Mouse (Mus musculus) midbrain, postnatal 0 days (tissue): Measurements from ENCODE around the gene Gm10643. TPM values are rescaled to one million over a fixed set of nuclear protein-coding genes. Genes with fewer than 3 reads are reported as not detected.

Experiments
- ATAC-seq: fragments of 200-750 bp; cut with Nextera tagmentation; 2 replicates; pipeline ENCODE4 v1.8.0; 2017; ENCODE audit warnings: moderate number of reproducible peaks, mild to moderate bottlenecking, moderate TSS enrichment, moderate library complexity; ENCODE audit not compliant: low FRiP score
- DNase-seq: peaks from one replicate; pipeline ENCODE4 v3.0.0-alpha.2; 2015; ENCODE audit warnings: low spot score
- H3K27ac ChIP-seq: fragments of 300-500 bp; sonication (generic); 2 replicates; pipeline ENCODE4 v1.5.1; 2014; ENCODE audit warnings: low read depth, mild to moderate bottlenecking, low read length, mixed read lengths
- H3K27me3 ChIP-seq: fragments of 300-500 bp; sonication (generic); 2 replicates; pipeline ENCODE4 v1.6.1; 2014; ENCODE audit warnings: low read length, control low read depth, mixed read lengths; ENCODE audit not compliant: insufficient read depth
- H3K36me3 ChIP-seq: fragments of 300-500 bp; sonication (generic); 2 replicates; pipeline ENCODE4 v1.6.1; 2014; ENCODE audit warnings: low read length, control low read depth, mixed read lengths; ENCODE audit not compliant: insufficient read depth
- H3K4me1 ChIP-seq: fragments of 300-500 bp; sonication (generic); 2 replicates; pipeline ENCODE4 v1.6.1; 2014; ENCODE audit warnings: mild to moderate bottlenecking, control low read depth, antibody characterized with exemption, low read length, mixed read lengths; ENCODE audit not compliant: insufficient read depth
- H3K4me2 ChIP-seq: fragments of 300-500 bp; sonication (generic); 2 replicates; pipeline ENCODE4 v1.6.1; 2014; ENCODE audit warnings: low read depth, mild to moderate bottlenecking, low read length, mixed read lengths; ENCODE audit not compliant: poor library complexity, severe bottlenecking
- H3K4me3 ChIP-seq: fragments of 300-500 bp; sonication (generic); 2 replicates; pipeline ENCODE4 v1.5.1; 2014; ENCODE audit warnings: low read depth, mild to moderate bottlenecking, low read length, moderate library complexity
- H3K9ac ChIP-seq: fragments of 300-500 bp; sonication (generic); replicated peaks from 2 replicates; pipeline ENCODE4 v1.6.1; 2014; ENCODE audit warnings: mild to moderate bottlenecking, low read length, moderate library complexity, mixed read lengths; ENCODE audit not compliant: poor library complexity, severe bottlenecking
- H3K9me3 ChIP-seq: fragments of 300-500 bp; sonication (generic); 2 replicates; pipeline ENCODE4 v1.6.1; 2016; ENCODE audit warnings: low read length, control low read depth
- CTCF ChIP-seq: IDR thresholded peaks from 2 replicates; pipeline ENCODE4 v1.5.1; 2016; ENCODE audit warnings: antibody characterized with exemption, mild to moderate bottlenecking
- WGBS: fragments of 180-500 bp; shearing (Covaris S2); extraction: QIAGEN DNeasy Blood & Tissue Kit; methylation state at CpG from one replicate; pipeline ENCODE4 v1.1.7; 2014; 5-methylcytosine and 5-hydroxymethylcytosine counted together
- polyA plus RNA-seq: library from polyadenylated mRNA; unstranded; fragments of >200 nt; fragmentation: Nextera tagmentation; extraction: Ambion mirVana; gene quantifications from 2 replicates; pipeline ENCODE4 v1.2.1, GENCODE M21; 2015
- total RNA-seq: library from RNA; depleted of rRNA; stranded (reverse); fragments of >200 nt; gene quantifications from 2 replicates; pipeline ENCODE4 v1.2.3, GENCODE M21; 2014

Gm10643 gene
- total and polyA plus RNA-seq, 2 experiments from 2014 or later = 1.7 to 3.0 TPM

DNA sequence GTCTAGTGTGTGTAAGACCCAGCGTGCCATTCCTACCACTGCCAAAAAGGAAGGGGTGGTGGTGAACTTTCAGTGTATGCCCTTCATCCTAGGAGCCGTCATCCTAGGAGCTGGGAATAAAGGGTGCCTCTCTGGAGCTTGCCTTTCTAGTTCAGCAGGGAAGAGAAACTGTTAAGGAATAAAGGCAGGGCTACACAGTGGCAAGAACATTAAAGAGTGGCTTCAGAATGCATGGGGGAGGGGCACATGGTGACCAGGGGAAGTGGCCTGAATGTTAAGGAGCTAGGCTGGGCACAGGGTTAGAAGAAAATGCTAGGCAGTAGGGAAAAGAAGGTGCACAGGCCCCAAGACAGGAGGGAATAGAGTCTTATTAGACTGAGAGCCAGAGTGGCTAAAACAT, 4.8 kb upstream of the Gm10643 start:
- H3K4me2 ChIP-seq = no peak overlapping the region
- peak overlapping the region; percentile 43; the same call in 1 of the 2 replicates for H3K27ac ChIP-seq
- TF ChIP-seq CTCF = no peak
- 0 out of 2 replicates have a peak overlapping the region, but pooled peaks have one; percentile 29 for H3K9ac ChIP-seq
- H3K27me3 ChIP-seq = no peaks in the 10 kb centered on the region
- H3K4me1 ChIP-seq = peaks cover 16% of the 10 kb centered on the region
- H3K9me3 ChIP-seq = no peaks in the 10 kb centered on the region
- 45% methylated on average over 2 of the region's 2 CpGs for WGBS
- H3K36me3 ChIP-seq = peaks cover 7% of the 10 kb centered on the region
- H3K4me3 ChIP-seq = no peak overlapping the region
- ATAC-seq (no peak), DNase-seq (peak; percentile 49)

DNA sequence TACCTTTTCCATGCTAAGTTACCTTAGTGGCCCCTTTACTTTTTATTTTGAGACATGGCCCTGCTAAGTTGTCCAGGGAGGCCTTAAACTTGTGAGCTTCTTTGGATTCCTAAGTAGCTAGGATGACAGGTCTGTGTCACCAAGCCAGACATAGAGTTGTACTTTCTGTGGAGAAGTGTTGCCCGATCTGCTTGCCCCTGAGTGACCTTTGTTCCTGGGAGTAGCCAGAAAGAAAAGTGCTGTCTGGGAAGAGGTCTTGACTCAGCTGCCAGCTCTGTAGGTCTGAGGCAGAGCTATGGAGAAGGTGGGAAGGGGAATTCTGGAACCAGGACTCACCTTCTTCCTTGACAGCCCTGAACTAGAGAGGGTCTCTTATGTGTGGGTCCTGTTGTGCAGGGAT, 4.2 kb upstream of the Gm10643 start:
- Histone ChIP-seq H3K4me3 (no peak overlapping the region), H3K9me3 (no peaks in the 10 kb centered on the region), H3K9ac (0 out of 2 replicates have a peak overlapping the region, but pooled peaks have one; percentile 4), H3K27ac (peak overlapping the region; percentile 19; the same call in 1 of the 2 replicates), H3K27me3 (no peaks in the 10 kb centered on the region), H3K4me1 (peaks cover 16% of the 10 kb centered on the region), H3K36me3 (peaks cover 1% of the 10 kb centered on the region), H3K4me2 (no peak overlapping the region)
- no peak for TF ChIP-seq CTCF
- ATAC-seq (no peak), DNase-seq (no peak)
- 58% methylated on average over 1 of the region's 1 CpGs for WGBS

DNA sequence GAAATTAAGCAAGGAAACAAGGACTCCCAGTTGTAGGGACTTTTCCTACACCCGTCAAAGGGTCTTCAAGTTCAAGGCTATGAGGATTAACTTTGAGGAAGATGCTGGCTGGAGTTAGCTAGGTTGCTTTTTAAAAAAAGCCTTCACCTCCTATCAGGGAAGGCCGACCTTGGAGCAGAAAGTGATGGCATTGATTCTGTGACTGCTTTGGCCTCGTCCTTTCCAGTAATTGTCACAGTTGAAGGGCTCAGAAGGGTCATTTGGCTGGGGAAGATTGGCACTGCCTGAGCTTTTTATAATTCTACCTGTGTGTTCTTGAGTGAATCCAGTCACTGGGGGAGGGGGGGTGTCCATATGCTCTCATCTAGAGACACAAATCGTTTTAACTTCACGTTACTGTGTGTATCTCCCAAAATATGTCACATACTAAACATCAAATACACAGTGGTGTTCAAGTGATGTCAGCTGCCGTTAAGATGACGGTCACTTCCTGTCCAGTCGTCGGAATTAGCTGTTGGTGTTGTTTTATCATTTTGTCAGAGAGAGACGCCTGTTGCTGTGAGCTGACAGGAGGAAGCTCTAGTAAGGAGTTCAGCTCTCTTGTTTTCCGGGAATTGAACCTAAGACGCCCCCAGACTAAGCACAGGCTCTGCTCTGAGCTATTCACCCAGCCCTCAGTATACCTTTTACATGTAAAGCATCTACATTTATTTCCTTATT, 3.5 kb upstream of the Gm10643 start:
- ATAC-seq (no peak), DNase-seq (no peak)
- no peak for TF ChIP-seq CTCF
- Histone ChIP-seq H3K36me3 (no peaks in the 10 kb centered on the region), H3K4me1 (peaks cover 13% of the 10 kb centered on the region), H3K4me3 (no peak overlapping the region), H3K9ac (0 out of 2 replicates have a peak overlapping the region, but pooled peaks have one; percentile 4), H3K4me2 (peak overlapping the region; percentile 57), H3K27ac (no peak overlapping the region), H3K9me3 (no peaks in the 10 kb centered on the region), H3K27me3 (no peaks in the 10 kb centered on the region)
- 71% methylated on average over 12 of the region's 12 CpGs for WGBS

DNA sequence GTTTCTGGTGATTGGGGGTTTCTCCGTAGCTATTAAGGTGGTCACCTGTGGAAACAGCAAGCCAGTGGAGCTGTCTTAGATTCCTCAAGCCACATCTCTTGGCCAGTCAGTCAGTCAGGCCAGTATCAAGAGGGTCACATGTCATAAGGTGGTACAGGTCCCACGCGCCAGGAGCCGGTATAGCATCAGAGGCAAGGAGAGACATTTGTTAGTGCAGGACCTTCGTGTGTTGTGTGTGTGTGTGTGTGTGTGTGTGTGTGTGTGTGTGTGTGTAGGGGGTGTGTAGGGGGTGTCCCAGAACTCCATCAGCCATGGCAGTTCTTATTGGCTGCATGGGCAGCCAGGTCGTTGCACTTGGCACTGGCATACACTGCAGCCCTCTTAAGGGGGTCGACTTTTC, 3.0 kb upstream of the Gm10643 start:
- Histone ChIP-seq H3K9me3 (no peaks in the 10 kb centered on the region), H3K4me3 (peak overlapping the region; percentile 89), H3K9ac (0 out of 2 replicates have a peak overlapping the region, but pooled peaks have one; percentile 89), H3K36me3 (no peaks in the 10 kb centered on the region), H3K4me2 (peak overlapping the region; percentile 57), H3K27me3 (no peaks in the 10 kb centered on the region), H3K27ac (no peak overlapping the region), H3K4me1 (peaks cover 13% of the 10 kb centered on the region)
- ATAC-seq = no peak
- 83% methylated on average over 7 of the region's 7 CpGs for WGBS
- no peak for DNase-seq
- no peak for TF ChIP-seq CTCF

DNA sequence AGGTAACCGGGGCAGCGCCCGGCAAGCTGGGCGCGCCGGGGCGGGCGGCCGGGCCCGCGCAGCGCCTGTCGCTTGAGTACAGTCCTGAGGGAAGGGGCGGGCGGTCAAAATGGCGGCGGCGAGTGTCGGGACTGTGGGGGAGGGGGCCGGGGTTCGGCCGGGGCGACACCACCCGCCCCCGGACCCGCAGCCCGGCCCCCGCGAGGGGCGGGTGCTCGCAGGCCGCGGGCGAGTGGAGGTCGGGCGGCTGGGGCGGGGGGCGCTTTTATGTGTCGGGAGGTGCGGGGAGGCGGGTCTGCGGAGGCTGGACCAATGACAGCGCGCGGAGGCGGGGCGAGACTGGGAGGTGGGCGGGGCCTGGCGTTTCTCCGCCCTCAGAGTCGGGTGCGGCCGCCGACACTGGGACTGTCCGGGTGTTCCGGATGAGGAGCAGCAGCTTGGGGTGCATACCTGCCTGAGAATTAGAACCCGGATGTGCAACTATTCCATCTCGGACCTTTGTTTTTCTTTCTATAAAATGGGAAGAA, 2.2 kb upstream of the Gm10643 start:
- Histone ChIP-seq H3K4me1 (peaks cover 8% of the 10 kb centered on the region), H3K27me3 (no peaks in the 10 kb centered on the region)
- 1% methylated on average over 55 of the region's 58 CpGs for WGBS

DNA sequence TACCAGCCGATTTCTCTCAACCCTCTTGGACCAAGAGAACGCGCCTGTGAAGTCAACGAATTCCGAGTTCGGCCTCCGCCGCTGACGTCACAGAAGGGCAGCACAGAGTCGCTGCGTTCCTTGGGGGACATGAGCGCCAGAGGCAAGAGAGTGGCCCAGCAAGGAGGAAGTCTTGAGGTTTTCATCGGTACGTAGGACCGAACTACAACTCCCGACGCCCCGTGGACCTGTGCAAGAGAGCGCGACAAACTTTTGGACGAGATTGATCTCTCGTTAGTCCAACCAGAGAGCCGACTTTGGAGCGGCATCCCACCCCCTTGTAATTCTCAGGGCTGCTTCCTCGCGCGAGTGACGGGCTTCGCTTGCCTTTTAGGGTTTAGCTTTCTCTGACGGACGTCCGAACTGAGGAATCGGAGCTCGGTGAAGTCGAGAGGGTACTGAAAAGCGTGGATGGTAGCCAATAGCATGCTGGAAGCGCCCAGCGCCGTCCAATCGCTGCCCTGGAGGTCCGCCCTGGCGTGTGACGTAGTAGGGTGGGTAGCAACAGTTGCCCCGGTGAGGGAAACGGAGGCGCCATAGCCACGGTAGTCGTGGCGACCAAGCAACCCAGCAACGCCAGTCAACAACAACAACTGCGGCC, 1.5 kb upstream of the Gm10643 start, which contains the start of gene Rfx1:
TSS of gene Rfx1 (plus strand) at position 544 of the 640 bp plus-strand sequence.
- under 1% methylated on average over 51 of the region's 51 CpGs for WGBS
- Histone ChIP-seq H3K36me3 (no peaks in the 10 kb centered on the region), H3K27me3 (no peaks in the 10 kb centered on the region), H3K27ac (peak within 1 kb of the TSS; percentile 96), H3K4me2 (peak within 1 kb of the TSS; percentile 87), H3K9ac (peak within 1 kb of the TSS; percentile 89), H3K9me3 (no peaks in the 10 kb centered on the region), H3K4me3 (peak within 1 kb of the TSS; percentile 89), H3K4me1 (peaks cover 8% of the 10 kb centered on the region)
- ATAC-seq = peak; percentile 98
- DNase-seq = peak; percentile 100
- TF ChIP-seq CTCF = no peak

More for the DNA sequence above, 2.2 kb upstream of the Gm10643 start:
- Histone ChIP-seq H3K9me3 (no peaks in the 10 kb centered on the region), H3K9ac (peak overlapping the region; percentile 89), H3K4me3 (peak overlapping the region; percentile 89), H3K36me3 (no peaks in the 10 kb centered on the region), H3K4me2 (peak overlapping the region; percentile 57), H3K27ac (peak overlapping the region; percentile 96)
- ATAC-seq = peak; percentile 78
- peak; percentile 90 for DNase-seq
- no peak for TF ChIP-seq CTCF
